Mouse (Mus musculus) kidney, adult 2 months (tissue): Measurements from ENCODE around the gene Cyp4f13.

Experiments used
- CTCF ChIP-seq: fragments of 200-500 bp; conservative IDR thresholded peaks from 2 replicates; pipeline ENCODE4 v1.5.1; 2011; ENCODE audit warnings: low read depth, mild to moderate bottlenecking, control low read depth, low read length, moderate library complexity, mixed read lengths; ENCODE audit not compliant: insufficient read depth, insufficient read length
- POLR2A ChIP-seq: fragments of 200-500 bp; IDR thresholded peaks from one replicate; pipeline ENCODE4 v1.6.1; 2011; ENCODE audit warnings: low read depth, low read length, control low read depth

DNA sequence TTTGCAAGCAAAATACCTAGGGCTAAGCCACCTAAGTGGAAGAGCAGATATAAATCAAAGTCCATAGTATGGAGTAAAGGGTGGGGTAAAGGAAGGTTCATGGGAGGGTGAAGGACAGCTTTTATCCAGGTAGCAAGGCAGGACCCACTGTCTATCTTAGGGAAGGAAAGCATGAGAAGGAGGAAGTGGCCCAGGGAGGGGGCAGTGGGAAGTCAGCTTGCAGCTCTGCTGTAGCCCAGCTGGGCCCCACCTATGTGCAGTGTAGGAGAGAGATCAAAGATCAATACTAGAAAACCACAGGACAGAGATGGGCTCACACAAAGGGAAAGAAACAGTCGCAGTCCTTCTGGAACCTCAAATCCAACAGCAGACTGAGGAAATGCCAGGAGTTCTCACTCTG is 31.1 kb downstream of the Cyp4f13 start:
- TF ChIP-seq POLR2A = no peak
- TF ChIP-seq CTCF = no peak
